Mouse (Mus musculus) c-Kit-positive CD71-negative TER-119-negative erythroid progenitor cells, embryonic 14.5 days (primary cell): ENCODE results near the gene Stim2.

Experiments
- DNase-seq: peaks from one replicate; pipeline ENCODE4 v3.0.0-alpha.2; 2013; ENCODE audit warnings: low read depth

Gene Stim2

GRCm38 (mm10) chr5:54049940-54050339, 51.6 kb downstream of the Stim2 start:
- DNase-seq, result no peak

GRCm38 (mm10) chr5:54051056-54051455, 52.8 kb downstream of the Stim2 start:
- DNase-seq, result no peak

GRCm38 (mm10) chr5:54052205-54052604, 53.9 kb downstream of the Stim2 start:
- no peak for DNase-seq

GRCm38 (mm10) chr5:54053673-54054366, 55.5 kb downstream of the Stim2 start:
- no peak for DNase-seq

GRCm38 (mm10) chr5:54056266-54056665, 58.0 kb downstream of the Stim2 start:
- DNase-seq, result no peak

- DNase-seq, result no peak
Observed at GRCm38 (mm10) chr5:54059998-54060397, 61.7 kb downstream of the Stim2 start.

GRCm38 (mm10) chr5:54062079-54062478, 63.8 kb downstream of the Stim2 start:
- DNase-seq, result no peak

GRCm38 (mm10) chr5:54067591-54067990, 69.3 kb downstream of the Stim2 start:
- DNase-seq, result no peak

GRCm38 (mm10) chr5:54070549-54070948, 72.2 kb downstream of the Stim2 start:
- no peak for DNase-seq

- no peak for DNase-seq
Observed at GRCm38 (mm10) chr5:54071288-54071687, 73.0 kb downstream of the Stim2 start.

GRCm38 (mm10) chr5:54071705-54072104, 73.4 kb downstream of the Stim2 start:
- no peak for DNase-seq

- no peak for DNase-seq
Observed at GRCm38 (mm10) chr5:54073291-54073690, 75.0 kb downstream of the Stim2 start.

GRCm38 (mm10) chr5:54079997-54080396, 81.7 kb downstream of the Stim2 start:
- DNase-seq, result no peak

- no peak for DNase-seq
Observed at GRCm38 (mm10) chr5:54087912-54088311, 89.6 kb downstream of the Stim2 start.

- DNase-seq, result no peak
Observed at GRCm38 (mm10) chr5:54098219-54098618, 99.9 kb downstream of the Stim2 start.

GRCm38 (mm10) chr5:54100916-54101315, 102.6 kb downstream of the Stim2 start:
- DNase-seq, result no peak

GRCm38 (mm10) chr5:54101318-54101717, 103.0 kb downstream of the Stim2 start:
- peak; percentile 26 for DNase-seq

GRCm38 (mm10) chr5:54101960-54102359, 103.7 kb downstream of the Stim2 start:
- DNase-seq, result no peak

GRCm38 (mm10) chr5:54106669-54107068, 108.4 kb downstream of the Stim2 start:
- DNase-seq, result no peak

- no peak for DNase-seq
Observed at GRCm38 (mm10) chr5:54107069-54107468, 108.8 kb downstream of the Stim2 start.

GRCm38 (mm10) chr5:54109096-54109495, 110.8 kb downstream of the Stim2 start:
- DNase-seq, result no peak

- DNase-seq, result no peak
Observed at GRCm38 (mm10) chr5:54110789-54111188, 112.5 kb downstream of the Stim2 start.

- DNase-seq, result peak; percentile 43
Observed at GRCm38 (mm10) chr5:54113284-54113683, 115.0 kb downstream of the Stim2 start.

- DNase-seq, result no peak
Observed at GRCm38 (mm10) chr5:54116538-54116937, 118.2 kb downstream of the Stim2 start.
